Mouse (Mus musculus): ENCODE measurements around the gene Naxe.

Gene Naxe

GRCm38 (mm10) chr3:88057902-88058696, at the start of gene Naxe:
Naxe (minus strand) TSS chr3:88058495.
- WGBS, result under 1% methylated on average over 60 of the region's 60 CpGs

DNA sequence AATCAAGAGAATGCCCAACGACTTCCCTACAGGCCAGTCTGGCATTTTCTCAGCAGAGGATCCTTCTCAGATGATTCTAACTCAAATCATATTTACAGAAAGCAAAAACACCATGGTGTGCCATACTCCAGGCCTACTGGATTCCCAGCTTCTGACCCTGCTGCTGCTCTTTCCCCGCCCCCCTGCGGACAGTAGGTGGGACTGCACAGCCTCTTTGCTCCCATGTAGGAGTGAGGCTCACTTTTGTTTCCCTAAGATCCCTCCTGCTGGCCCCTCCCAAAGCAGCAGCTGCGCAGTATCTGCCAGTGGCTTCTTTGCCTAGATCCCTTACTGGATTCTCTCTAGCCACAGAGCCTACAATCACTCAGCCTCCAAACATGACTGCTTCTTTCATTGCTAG, 47.8 kb upstream of the Naxe start:
- 91% methylated on average over 4 of the region's 4 CpGs for WGBS

DNA sequence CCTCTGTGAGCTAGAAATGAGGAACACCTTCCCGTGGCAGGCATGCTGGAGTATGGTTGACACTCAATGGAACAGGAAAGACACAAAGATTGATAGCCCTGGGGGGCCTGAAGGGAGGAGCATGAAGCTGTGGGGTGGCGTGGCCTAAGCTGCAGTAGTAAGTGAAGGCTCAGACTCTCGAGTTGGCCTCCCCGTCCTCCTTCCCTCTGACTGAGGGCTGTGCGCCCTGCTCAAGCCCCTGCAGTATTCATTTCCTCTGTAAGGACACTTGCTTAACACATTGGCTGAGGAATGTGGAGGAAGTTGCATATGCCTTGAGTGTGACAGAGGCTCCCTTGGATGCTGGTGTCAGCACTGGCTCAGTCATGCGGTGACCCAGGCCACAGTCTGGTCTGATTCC, 44.3 kb upstream of the Naxe start:
- WGBS, result 79% methylated on average over 6 of the region's 6 CpGs

GRCm38 (mm10) chr3:88102196-88102595, 43.9 kb upstream of the Naxe start:
- WGBS, result 85% methylated on average over 6 of the region's 6 CpGs

DNA sequence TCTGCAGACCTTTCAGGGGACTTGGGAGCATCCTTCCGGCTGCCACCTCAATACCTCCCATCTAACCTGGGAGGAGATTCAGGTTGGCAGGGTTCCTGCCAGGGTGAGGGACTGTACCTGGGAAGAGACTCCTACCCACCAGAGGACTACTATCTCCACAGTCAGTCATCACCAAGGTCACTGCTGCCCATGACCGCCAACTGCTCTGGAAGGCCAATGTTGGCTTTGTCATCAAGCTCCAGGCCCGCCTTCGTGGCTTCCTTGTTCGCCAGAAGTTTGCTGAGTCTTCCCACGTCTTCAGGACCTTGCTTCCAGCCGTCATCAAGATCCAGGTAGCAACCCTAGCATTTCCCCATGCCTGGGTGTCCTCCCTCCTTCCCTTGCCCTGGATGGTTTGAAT, 43.4 kb upstream of the Naxe start:
- 92% methylated on average over 7 of the region's 7 CpGs for WGBS

DNA sequence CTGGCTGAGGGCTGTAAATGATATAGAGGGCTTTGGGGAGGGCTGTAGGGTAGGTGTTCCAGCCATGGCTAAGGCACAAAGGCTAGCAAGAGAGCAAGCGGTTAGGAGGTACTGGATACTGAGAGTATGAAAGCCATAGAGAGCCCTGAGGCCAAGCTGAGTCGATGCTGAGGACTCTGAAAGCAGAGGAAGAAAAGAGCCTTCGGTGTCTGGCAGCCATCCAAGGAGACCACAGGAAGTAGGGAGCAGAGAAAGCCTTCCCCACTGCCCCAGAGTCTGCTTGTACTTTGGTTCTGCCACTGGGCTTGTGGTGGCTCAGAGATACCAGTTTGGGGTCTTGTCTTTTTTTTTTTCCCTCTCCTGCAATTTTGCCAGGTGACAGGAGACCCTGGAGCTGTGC, 42.0 kb upstream of the Naxe start:
- WGBS, result 49% methylated on average over 3 of the region's 3 CpGs

DNA sequence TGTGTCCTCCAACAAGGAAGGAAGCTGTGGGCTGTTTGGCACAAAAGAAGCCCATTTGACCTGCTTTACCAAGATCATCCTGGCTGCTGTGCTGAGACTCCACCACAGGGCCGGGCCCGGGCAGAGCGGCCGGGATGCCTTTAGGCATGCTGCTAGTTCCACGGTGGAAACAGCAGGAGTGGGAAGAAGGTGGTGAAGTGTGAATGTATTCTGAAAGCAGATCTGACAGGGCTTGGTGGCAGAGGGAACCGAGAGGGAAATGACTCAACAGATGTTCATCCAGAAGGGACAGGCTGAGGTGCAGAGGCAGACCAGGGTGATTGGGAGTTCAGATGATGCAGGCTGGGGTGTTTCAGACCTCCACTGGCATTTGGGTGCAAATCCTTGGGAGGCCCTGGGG, 39.4 kb upstream of the Naxe start:
- WGBS, result 48% methylated on average over 6 of the region's 6 CpGs

- 85% methylated on average over 5 of the region's 5 CpGs for WGBS
Measured at GRCm38 (mm10) chr3:88094126-88094525, 35.8 kb upstream of the Naxe start.

- WGBS, result 94% methylated on average over 6 of the region's 6 CpGs
Measured at GRCm38 (mm10) chr3:88090616-88091015, 32.3 kb upstream of the Naxe start.

- WGBS, result 93% methylated on average over 7 of the region's 7 CpGs
Measured at GRCm38 (mm10) chr3:88090106-88090505, 31.8 kb upstream of the Naxe start.

GRCm38 (mm10) chr3:88087688-88088087, 29.4 kb upstream of the Naxe start:
- 82% methylated on average over 1 of the region's 1 CpGs for WGBS

- WGBS, result 89% methylated on average over 9 of the region's 9 CpGs
Measured at GRCm38 (mm10) chr3:88085459-88085858, 27.2 kb upstream of the Naxe start.

DNA sequence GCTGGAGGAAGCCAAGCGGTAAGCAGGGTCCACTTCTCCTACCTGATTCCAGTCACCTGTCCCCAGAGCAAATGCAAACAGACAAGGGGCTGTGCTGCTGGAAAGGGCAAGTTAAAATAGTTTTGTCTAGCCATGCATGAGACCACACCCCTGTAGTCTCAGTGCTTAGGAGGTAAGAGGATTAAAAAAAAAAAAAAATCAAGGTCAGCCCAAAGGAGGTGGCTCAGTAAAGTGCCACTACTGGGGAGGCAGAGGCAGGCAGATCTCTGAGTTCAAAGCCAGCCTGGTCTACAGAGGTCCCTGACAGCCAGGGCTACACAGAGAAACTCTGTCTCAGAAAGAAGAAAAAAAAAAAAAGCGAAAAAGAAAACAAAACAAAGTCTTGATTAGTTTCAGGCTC, 25.7 kb upstream of the Naxe start:
- 96% methylated on average over 2 of the region's 2 CpGs for WGBS

GRCm38 (mm10) chr3:88082663-88083062, 24.4 kb upstream of the Naxe start:
- 5% methylated on average over 4 of the region's 4 CpGs for WGBS

DNA sequence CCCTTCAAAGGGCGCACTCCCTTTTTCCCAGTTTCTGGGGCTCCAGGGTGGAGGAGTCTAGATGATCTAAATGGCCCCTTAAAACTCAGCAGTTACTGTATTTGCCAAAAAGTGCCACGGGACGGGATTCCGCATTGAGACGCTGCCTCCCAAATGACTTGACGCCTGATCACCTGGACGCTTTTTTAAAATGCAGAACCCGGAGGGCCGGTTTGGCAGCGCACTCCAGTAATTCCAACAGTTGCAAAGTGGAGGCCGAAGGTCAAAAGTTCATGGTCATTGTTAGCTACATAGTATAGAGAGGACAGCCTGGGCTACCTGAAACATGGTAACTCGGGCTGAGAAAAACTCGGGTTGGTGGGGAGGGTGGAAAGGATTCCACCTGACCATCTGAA, 23.9 kb upstream of the Naxe start:
- WGBS, result 1% methylated on average over 13 of the region's 13 CpGs

- WGBS, result 18% methylated on average over 33 of the region's 33 CpGs
Measured at GRCm38 (mm10) chr3:88081345-88082223, 23.3 kb upstream of the Naxe start, which contains the start of gene Iqgap3. Iqgap3 (plus strand) TSS chr3:88081971.

DNA sequence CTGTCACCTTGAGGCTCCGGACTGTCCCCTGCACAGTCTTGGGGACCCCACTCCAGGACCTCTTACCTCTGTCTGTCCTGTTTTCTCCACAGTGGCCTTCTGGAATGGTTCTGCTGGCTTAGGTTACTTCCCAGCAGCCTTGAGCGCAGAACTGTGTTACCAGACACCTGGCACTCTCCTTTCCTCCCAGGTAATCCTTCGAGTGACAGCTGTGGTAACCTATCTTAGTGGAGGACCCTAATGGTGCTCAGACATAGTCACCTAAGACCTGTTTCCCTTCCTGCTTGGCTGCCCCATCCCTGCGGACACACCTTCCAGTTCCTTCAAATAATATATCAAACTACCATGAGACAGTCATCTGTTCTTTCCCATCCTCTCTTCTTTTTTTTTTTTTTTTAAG, 19.9 kb upstream of the Naxe start, which contains the start of gene Ttc24:
Gene Ttc24 (minus strand): TSS at position 101 of the 400 bp plus-strand sequence.
- 85% methylated on average over 4 of the region's 4 CpGs for WGBS

DNA sequence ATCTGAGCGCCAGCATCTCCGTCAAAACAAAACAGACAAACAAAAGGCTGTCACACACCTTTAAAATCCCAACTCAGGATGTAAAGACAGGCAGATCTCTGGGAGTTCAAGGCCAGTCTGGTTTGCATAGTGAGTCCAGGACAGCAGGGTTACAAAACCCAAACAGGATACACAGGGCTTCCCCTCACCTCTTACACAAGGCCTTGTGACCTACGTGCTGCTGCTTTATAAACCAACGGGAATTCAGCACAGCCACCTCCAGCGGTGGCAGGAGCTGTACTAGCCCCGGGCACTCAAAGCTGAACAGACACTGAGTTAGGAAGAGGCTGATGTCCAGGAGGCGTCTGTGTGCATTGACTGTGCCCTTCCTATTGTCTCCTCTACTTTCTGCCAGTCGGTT, 19.1 kb upstream of the Naxe start:
- 56% methylated on average over 8 of the region's 8 CpGs for WGBS

GRCm38 (mm10) chr3:88074766-88075165, 16.5 kb upstream of the Naxe start:
- WGBS, result 91% methylated on average over 8 of the region's 8 CpGs

DNA sequence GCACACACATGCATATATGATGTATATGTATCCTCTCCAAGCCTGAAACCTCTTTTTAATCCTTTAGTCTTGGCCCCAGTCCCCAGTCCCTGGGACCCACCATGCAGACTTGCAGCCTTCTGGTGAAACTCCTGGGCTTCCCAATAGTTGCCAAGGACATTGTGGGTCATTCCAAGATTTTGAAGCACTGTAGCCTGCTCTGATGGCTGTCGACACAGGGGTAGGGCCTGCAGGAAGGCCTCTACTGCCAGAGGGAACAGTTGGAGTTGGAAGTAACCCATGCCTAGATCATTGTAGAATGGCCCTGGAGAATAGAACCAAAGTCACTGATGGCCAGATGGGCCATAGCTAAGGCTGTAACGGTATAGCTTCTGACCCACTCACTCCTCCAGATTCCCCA, 16.1 kb upstream of the Naxe start:
- 89% methylated on average over 2 of the region's 2 CpGs for WGBS

- 83% methylated on average over 2 of the region's 2 CpGs for WGBS
Measured at GRCm38 (mm10) chr3:88073631-88074030, 15.3 kb upstream of the Naxe start.

- WGBS, result under 1% methylated on average over 5 of the region's 5 CpGs
Measured at GRCm38 (mm10) chr3:88071783-88072182, 13.5 kb upstream of the Naxe start.

GRCm38 (mm10) chr3:88068386-88068785, 10.1 kb upstream of the Naxe start:
- 19% methylated on average over 2 of the region's 2 CpGs for WGBS

Measured in cerebral cortex, adult 2 months (tissue).